In the genomic region with DNA sequence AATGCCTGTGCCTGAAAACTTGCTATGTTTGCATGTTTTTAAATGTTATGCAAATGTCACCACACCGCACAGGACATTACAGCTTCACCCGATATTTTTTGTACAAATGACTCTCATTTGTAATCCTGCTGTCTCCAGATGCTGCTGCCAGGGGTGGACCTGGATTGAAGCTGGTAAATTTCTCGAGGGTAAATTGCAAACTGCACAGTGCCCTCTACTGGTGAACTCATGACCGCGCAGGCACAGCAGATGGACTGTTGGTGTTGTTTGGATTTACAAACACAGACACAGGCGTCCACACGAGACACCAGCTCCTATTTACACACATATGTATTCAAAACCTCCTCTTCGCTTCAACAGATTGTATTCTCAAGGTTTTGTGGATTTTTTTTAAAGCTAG, we compare ENCODE assay signal across 10 mouse cellular contexts. TPM values are rescaled to one million over a fixed set of nuclear protein-coding genes. Genes with fewer than 3 reads are reported as not detected.
DNase-seq lines count a peak whose midpoint lies in the region; ATAC-seq and TF ChIP-seq lines count a peak whose summit lies in the region.
"Had no signal": no experiment of that assay in that cellular context is flagged by ENCODE, and none has a peak within 500 bp of the region (broad histone marks: within the 10 kb centered on the region; RNA-seq: fewer than 3 reads in every experiment).

No protein-coding gene starts in this region.

- H3K27me3 ChIP-seq in heart, embryonic 11.5 days (ENCODE audit: control insufficient read depth, insufficient read depth, low read length) = no peaks in the 10 kb centered on the region
- H3K27me3 ChIP-seq in thymus, adult 2 months (ENCODE audit: control insufficient read depth, insufficient read depth, low read length) = no peaks in the 10 kb centered on the region

- 24% methylated on average over 8 of the region's 8 CpGs for WGBS in heart, embryonic 11.5 days (ENCODE audit: insufficient replicate concordance)
- WGBS in thymus, adult 2 months = 21% methylated on average over 8 of the region's 8 CpGs

- no peak for ATAC-seq in heart, embryonic 11.5 days (replicated peaks; ENCODE audit: insufficient number of reproducible peaks, low FRiP score, low TSS enrichment)

- no peaks in the 10 kb centered on the region for H3K36me3 ChIP-seq in heart, embryonic 11.5 days (ENCODE audit: control insufficient read depth, insufficient read depth, low read length)
- H3K36me3 ChIP-seq in thymus, adult 2 months (ENCODE audit: control insufficient read depth, insufficient read depth, low read length) = no peaks in the 10 kb centered on the region

- H3K9ac ChIP-seq in heart, embryonic 11.5 days (ENCODE audit: low read depth, low read length) = no peak overlapping the region

- peak; percentile 16 to 33 for DNase-seq in heart, postnatal 14 days
- peak; percentile 8 for DNase-seq in thymus, adult 2 months
- DNase-seq in thymus, adult 18-20 months = no peak
- peak; percentile 59 for DNase-seq in left cerebral cortex, postnatal 4 days
- DNase-seq in testis, postnatal 14 days (ENCODE audit: low spot score) = peak; percentile 15
- DNase-seq in gastrocnemius, adult 18-20 months (ENCODE audit: low spot score) = no peak

- H3K4me1 ChIP-seq in heart, embryonic 11.5 days (ENCODE audit: control insufficient read depth, insufficient read depth, low read length) = peaks cover 7% of the 10 kb centered on the region; the same call in 1 of the 2 replicates
- H3K4me1 ChIP-seq in thymus, adult 2 months (replicated peaks; ENCODE audit: control insufficient read depth, insufficient read depth, low read length) = no peaks in the 10 kb centered on the region
- no peaks in the 10 kb centered on the region for H3K4me1 ChIP-seq in cortical plate, adult 2 months (ENCODE audit: control insufficient read depth, insufficient read depth, low read length)

- TF ChIP-seq CTCF in thymus, adult 2 months (IDR thresholded peaks at IDR 0.05; ENCODE audit: borderline replicate concordance, control insufficient read depth, extremely low read depth, insufficient read depth, low read length, poor library complexity) = peak; percentile 28; the same call in 1 of the 2 replicates
- TF ChIP-seq CTCF in cortical plate, adult 2 months (IDR thresholded peaks at IDR 0.05; ENCODE audit: extremely low read depth, insufficient read depth, low read length) = peak; percentile 78

- intact Hi-C loops in heart, postnatal 14 days (cut with DNase I) = loop anchor here (10.0 kb wide), 1 partner anchor 931 kb away; no protein-coding TSS in a partner anchor
- intact Hi-C loops in left cerebral cortex, postnatal 4 days (cut with DNase I) = no loop called here

- H3K4me2 ChIP-seq in heart, embryonic 11.5 days = no peak overlapping the region

- no peaks in the 10 kb centered on the region for H3K9me3 ChIP-seq in heart, embryonic 11.5 days (replicated peaks; ENCODE audit: control insufficient read depth, low read length)

- H3K27ac ChIP-seq in heart, embryonic 11.5 days (ENCODE audit: low read depth, low read length) = no peak overlapping the region
- no peak overlapping the region for H3K27ac ChIP-seq in thymus, adult 2 months (ENCODE audit: control insufficient read depth, insufficient read depth, low read length)
- no peak overlapping the region for H3K27ac ChIP-seq in cortical plate, adult 2 months (ENCODE audit: insufficient read depth, low read length)

- no peak for TF ChIP-seq POLR2A in thymus, adult 2 months (IDR thresholded peaks at IDR 0.05; ENCODE audit: control insufficient read depth, extremely low read depth, insufficient read depth, low read length, poor library complexity)
- no peak for TF ChIP-seq POLR2A in cortical plate, adult 2 months (IDR thresholded peaks at IDR 0.05; ENCODE audit: extremely low read depth, insufficient read depth, low read length)

- no peak overlapping the region for H3K4me3 ChIP-seq in heart, embryonic 11.5 days (ENCODE audit: low read depth, low read length)
- H3K4me3 ChIP-seq in thymus, adult 2 months (ENCODE audit: control insufficient read depth, insufficient read depth, low read length) = no peak overlapping the region
- no peak overlapping the region for H3K4me3 ChIP-seq in cortical plate, adult 2 months (ENCODE audit: insufficient read depth, low read length)

RNA-seq across cellular contexts. Expression of a gene that starts 44.6 kb away (rescaled TPM):
- not detected for total RNA-seq in heart, postnatal 14 days (2021)
- polyA plus RNA-seq in heart, embryonic 11.5 days (2014; fragmentation: Nextera tagmentation; extraction: Ambion mirVana) = not detected in 2 replicates
- polyA plus RNA-seq in thymus, adult 2 months (2012; rRNA removed) = 0.09 TPM in 1 of 2 replicates, not detected in the other
- polyA plus RNA-seq in cortical plate, adult 2 months (2012; rRNA removed) = not detected in 2 replicates
- total RNA-seq in left cerebral cortex, postnatal 4 days (2021) = not detected
- not detected for total RNA-seq in gastrocnemius, adult 18-20 months (2021)
- total RNA-seq: layer of hippocampus, postnatal 25 days had no signal
- polyA plus RNA-seq: neural tube, embryonic 14.5 days had no signal

Comparison
In these comparisons a context has a peak if more than half of its experiments do, and no peak if none do; other contexts are left out.
1. DNase-seq: peak in heart, postnatal 14 days (2 of 2), thymus, adult 2 months (single experiment), left cerebral cortex, postnatal 4 days (single experiment) and testis, postnatal 14 days (single experiment); none in thymus, adult 18-20 months (0 of 2) and gastrocnemius, adult 18-20 months (single experiment).